Comparison of ENCODE assay signal across 7 mouse cellular contexts in genomic region chr11:98709001-98709741, GRCm38 (mm10). TPM values are rescaled to one million over a fixed set of nuclear protein-coding genes. Genes with fewer than 3 reads are reported as not detected.
DNase-seq lines count a peak whose midpoint lies in the region; TF ChIP-seq lines count a peak whose summit lies in the region.

No protein-coding gene starts in this region.

- intact Hi-C loops in heart, postnatal 36 days (cut with DNase I): no loop called here

- H3K27me3 ChIP-seq in C2C12 (ENCODE audit: control insufficient read depth, insufficient read depth, insufficient read length): no peaks in the 10 kb centered on the region

- peak; percentile 70 for DNase-seq in NIH3T3 (ENCODE audit: low read depth)
- DNase-seq in heart, postnatal 36 days: peak; percentile 50 to 58
- peak; percentile 48 to 49 for DNase-seq in lung, adult 18-20 months
- peak; percentile 24 for DNase-seq in telencephalon, adult 2 months (ENCODE audit: low read depth, low spot score)
- DNase-seq in embryo, embryonic 9.5 days (ENCODE audit: extremely low spot score): no peak
- no peak for DNase-seq in frontal cortex, postnatal 14 days (ENCODE audit: low spot score in 2 of 2)

- no peak for TF ChIP-seq CTCF in C2C12 (IDR thresholded peaks at IDR 0.05; ENCODE audit: control insufficient read depth, insufficient read depth, insufficient read length)

- H3K36me3 ChIP-seq in C2C12 (ENCODE audit: control insufficient read depth, insufficient read depth): peaks cover 47% of the 10 kb centered on the region

- H3K4me3 ChIP-seq in C2C12 (ENCODE audit: insufficient read depth, poor library complexity, severe bottlenecking): no peak overlapping the region

- H3ac ChIP-seq in C2C12 (ENCODE audit: control insufficient read depth, insufficient read length, low read depth): peak overlapping the region; percentile 5

- no peaks in the 10 kb centered on the region for H3K79me3 ChIP-seq in C2C12 (ENCODE audit: low read depth)

- no peaks in the 10 kb centered on the region for H3K79me2 ChIP-seq in C2C12 (ENCODE audit: control insufficient read depth, insufficient read depth)

TF ChIP-seq in C2C12, 6 proteins besides CTCF, POLR2A, EP300 and RAD21:
- no peak for TF ChIP-seq MYOG (IDR thresholded peaks at IDR 0.05; ENCODE audit: control insufficient read depth, extremely low read depth, insufficient read length)
- peak; percentile 68 for TF ChIP-seq MYOD1 (IDR thresholded peaks at IDR 0.05; ENCODE audit: control insufficient read depth, insufficient read length, low read depth)

RNA-seq across cellular contexts. Expression of gene Csf3, which starts 8.1 kb away (rescaled TPM):
- polyA plus RNA-seq in C2C12 (2012; fragmentation: generic; extraction: Trizol): not detected
- not detected for total RNA-seq in heart, postnatal 36 days (2021)

RNA-seq across cellular contexts. Expression of gene Med24, which starts 20.1 kb away (rescaled TPM):
- polyA plus RNA-seq in C2C12 (2012; fragmentation: generic; extraction: Trizol): 33.1 TPM
- total RNA-seq in heart, postnatal 36 days (2021): 10 to 100 TPM; 45.2 to 52.7 TPM

RNA-seq across cellular contexts. Expression of gene Psmd3, which starts 26.8 kb away (rescaled TPM):
- 244 TPM for polyA plus RNA-seq in C2C12 (2012; fragmentation: generic; extraction: Trizol)
- 100 to 1,000 TPM; 102 to 104 TPM for total RNA-seq in heart, postnatal 36 days (2021)

RNA-seq across cellular contexts. Expression of gene Thra, which starts 31.3 kb away (rescaled TPM):
- 28.1 TPM for polyA plus RNA-seq in C2C12 (2012; fragmentation: generic; extraction: Trizol)
- total RNA-seq in heart, postnatal 36 days (2021): 100 to 1,000 TPM; 100 to 111 TPM

RNA-seq across cellular contexts. Expression of gene Gsdma, which starts 45.0 kb away (rescaled TPM):
- polyA plus RNA-seq in C2C12 (2012; fragmentation: generic; extraction: Trizol): not detected
- total RNA-seq in heart, postnatal 36 days (2021): not detected

Comparison
In these comparisons a context has a peak if more than half of its experiments do, and no peak if none do; other contexts are left out.
1. DNase-seq: peak in NIH3T3 (single experiment), heart, postnatal 36 days (2 of 2), lung, adult 18-20 months (2 of 2) and telencephalon, adult 2 months (single experiment); none in embryo, embryonic 9.5 days (single experiment) and frontal cortex, postnatal 14 days (0 of 2).